Mouse (Mus musculus): Measurements from ENCODE around the gene Podn. TPM values are rescaled to one million over a fixed set of nuclear protein-coding genes. Genes with fewer than 3 reads are reported as not detected.

The Podn gene
- polyA plus RNA-seq, 1 experiment from 2014 or later = 0.42 TPM

GRCm38 (mm10) chr4:108045136-108046107 is 50.8 kb downstream of the Podn start:
- Histone ChIP-seq H3K4me1 (ENCODE audit: control insufficient read depth in 2 of 2, insufficient read depth in 2 of 2, low read length in 2 of 2) (peaks cover 4 to 5% of the 10 kb centered on the region in 2 experiments; a peak in 3 of 4 replicates), H3K9me3 (ENCODE audit: control insufficient read depth, low read length) (no peaks in the 10 kb centered on the region), H3K27ac (replicated peaks in 1 of 2; ENCODE audit: control insufficient read depth in 1 of 2, insufficient read depth in 1 of 2, low read depth in 2 of 2, low read length in 2 of 2) (no peak overlapping the region), H3K4me3 (ENCODE audit: control insufficient read depth in 1 of 2, insufficient read depth in 1 of 2, low read depth in 1 of 2, low read length in 2 of 2) (no peak overlapping the region), H3K27me3 (ENCODE audit: control insufficient read depth, insufficient read depth, low read length) (no peaks in the 10 kb centered on the region), H3K4me2 (ENCODE audit: low read length) (no peak overlapping the region), H3K9ac (ENCODE audit: low read length) (no peak overlapping the region), H3K36me3 (ENCODE audit: control insufficient read depth, insufficient read depth, low read length) (peaks cover 66% of the 10 kb centered on the region)
- ATAC-seq (ENCODE audit: insufficient number of reproducible peaks, insufficient read depth, low FRiP score, low read depth) = no peak
- 57% methylated on average over 19 of the region's 19 CpGs for WGBS

- no peak overlapping the region for H3K4me3 ChIP-seq (ENCODE audit: control insufficient read depth in 1 of 2, insufficient read depth in 1 of 2, low read depth in 1 of 2, low read length in 2 of 2)
- H3K9me3 ChIP-seq (ENCODE audit: control insufficient read depth, low read length) = no peaks in the 10 kb centered on the region
- H3K36me3 ChIP-seq (ENCODE audit: control insufficient read depth, insufficient read depth, low read length) = peaks cover 6% of the 10 kb centered on the region; the same call in 1 of the 2 replicates
- 84% methylated on average over 8 of the region's 8 CpGs for WGBS
- H3K27ac ChIP-seq (replicated peaks in 1 of 2; ENCODE audit: control insufficient read depth in 1 of 2, insufficient read depth in 1 of 2, low read depth in 2 of 2, low read length in 2 of 2) = no peak overlapping the region
- H3K27me3 ChIP-seq (ENCODE audit: control insufficient read depth, insufficient read depth, low read length) = peaks cover 14% of the 10 kb centered on the region
- H3K4me1 ChIP-seq (ENCODE audit: control insufficient read depth in 2 of 2, insufficient read depth in 2 of 2, low read length in 2 of 2) = no peaks in the 10 kb centered on the region
- H3K9ac ChIP-seq (ENCODE audit: low read length) = no peak overlapping the region
- no peak overlapping the region for H3K4me2 ChIP-seq (ENCODE audit: low read length)
- ATAC-seq (ENCODE audit: insufficient number of reproducible peaks, insufficient read depth, low FRiP score, low read depth) = no peak
Observed at GRCm38 (mm10) chr4:108037027-108037426, 59.2 kb downstream of the Podn start.

- 84% methylated on average over 8 of the region's 8 CpGs for WGBS
Observed at GRCm38 (mm10) chr4:108033041-108033764, 63.0 kb downstream of the Podn start.

GRCm38 (mm10) chr4:108032352-108032849 is 63.8 kb downstream of the Podn start:
- Histone ChIP-seq H3K9ac (ENCODE audit: low read length) (peak overlapping the region; percentile 67), H3K4me3 (ENCODE audit: control insufficient read depth in 1 of 2, insufficient read depth in 1 of 2, low read depth in 1 of 2, low read length in 2 of 2) (peak overlapping the region; percentile 44 to 64), H3K4me2 (ENCODE audit: low read length) (peak overlapping the region; percentile 99), H3K27me3 (ENCODE audit: control insufficient read depth, insufficient read depth, low read length) (peaks cover 45% of the 10 kb centered on the region), H3K36me3 (ENCODE audit: control insufficient read depth, insufficient read depth, low read length) (no peaks in the 10 kb centered on the region), H3K4me1 (ENCODE audit: control insufficient read depth in 2 of 2, insufficient read depth in 2 of 2, low read length in 2 of 2) (peaks cover 0 to 5% of the 10 kb centered on the region in 2 experiments; a peak in 1 of 4 replicates), H3K9me3 (ENCODE audit: control insufficient read depth, low read length) (no peaks in the 10 kb centered on the region), H3K27ac (replicated peaks in 1 of 2; ENCODE audit: control insufficient read depth in 1 of 2, insufficient read depth in 1 of 2, low read depth in 2 of 2, low read length in 2 of 2) (no peak overlapping the region)
- ATAC-seq (ENCODE audit: insufficient number of reproducible peaks, insufficient read depth, low FRiP score, low read depth) = no peak
- 47% methylated on average over 11 of the region's 11 CpGs for WGBS

More at GRCm38 (mm10) chr4:108033041-108033764, 63.0 kb downstream of the Podn start:
- no peak overlapping the region for H3K9ac ChIP-seq (ENCODE audit: low read length)
- peaks cover 0 to 5% of the 10 kb centered on the region in 2 experiments; a peak in 1 of 4 replicates for H3K4me1 ChIP-seq (ENCODE audit: control insufficient read depth in 2 of 2, insufficient read depth in 2 of 2, low read length in 2 of 2)
- ATAC-seq (ENCODE audit: insufficient number of reproducible peaks, insufficient read depth, low FRiP score, low read depth) = no peak
- H3K4me2 ChIP-seq (ENCODE audit: low read length) = no peak overlapping the region
- H3K27me3 ChIP-seq (ENCODE audit: control insufficient read depth, insufficient read depth, low read length) = peaks cover 45% of the 10 kb centered on the region
- no peak overlapping the region for H3K4me3 ChIP-seq (ENCODE audit: control insufficient read depth in 1 of 2, insufficient read depth in 1 of 2, low read depth in 1 of 2, low read length in 2 of 2)
- no peaks in the 10 kb centered on the region for H3K36me3 ChIP-seq (ENCODE audit: control insufficient read depth, insufficient read depth, low read length)
- no peak overlapping the region for H3K27ac ChIP-seq (replicated peaks in 1 of 2; ENCODE audit: control insufficient read depth in 1 of 2, insufficient read depth in 1 of 2, low read depth in 2 of 2, low read length in 2 of 2)
- no peaks in the 10 kb centered on the region for H3K9me3 ChIP-seq (ENCODE audit: control insufficient read depth, low read length)

GRCm38 (mm10) chr4:108031502-108032351 is 64.5 kb downstream of the Podn start:
- H3K4me1 ChIP-seq (ENCODE audit: control insufficient read depth in 2 of 2, insufficient read depth in 2 of 2, low read length in 2 of 2) = peaks cover 0 to 5% of the 10 kb centered on the region in 2 experiments; a peak in 1 of 4 replicates
- peak; percentile 4; the same call in 1 of the 2 replicates for ATAC-seq (ENCODE audit: insufficient number of reproducible peaks, insufficient read depth, low FRiP score, low read depth)
- H3K9me3 ChIP-seq (ENCODE audit: control insufficient read depth, low read length) = no peaks in the 10 kb centered on the region
- peaks cover 45% of the 10 kb centered on the region for H3K27me3 ChIP-seq (ENCODE audit: control insufficient read depth, insufficient read depth, low read length)
- peak overlapping the region; percentile 99 for H3K4me2 ChIP-seq (ENCODE audit: low read length)
- H3K27ac ChIP-seq (replicated peaks in 1 of 2; ENCODE audit: control insufficient read depth in 1 of 2, insufficient read depth in 1 of 2, low read depth in 2 of 2, low read length in 2 of 2) = no peak overlapping the region
- H3K9ac ChIP-seq (ENCODE audit: low read length) = peak overlapping the region; percentile 67
- no peaks in the 10 kb centered on the region for H3K36me3 ChIP-seq (ENCODE audit: control insufficient read depth, insufficient read depth, low read length)
- WGBS = 2% methylated on average over 67 of the region's 86 CpGs
- peak overlapping the region; percentile 44 to 64 for H3K4me3 ChIP-seq (ENCODE audit: control insufficient read depth in 1 of 2, insufficient read depth in 1 of 2, low read depth in 1 of 2, low read length in 2 of 2)

- 8% methylated on average over 22 of the region's 22 CpGs for whole genome bisulfite sequencing
- Histone ChIP-seq H3K27me3 (ENCODE audit: control insufficient read depth, insufficient read depth, low read length) (peaks cover 48% of the 10 kb centered on the region), H3K4me2 (ENCODE audit: low read length) (peak overlapping the region; percentile 99), H3K9me3 (ENCODE audit: control insufficient read depth, low read length) (no peaks in the 10 kb centered on the region), H3K4me3 (ENCODE audit: control insufficient read depth in 1 of 2, insufficient read depth in 1 of 2, low read depth in 1 of 2, low read length in 2 of 2) (peak overlapping the region; percentile 44 to 64), H3K36me3 (ENCODE audit: control insufficient read depth, insufficient read depth, low read length) (no peaks in the 10 kb centered on the region), H3K9ac (ENCODE audit: low read length) (peak overlapping the region; percentile 67; the same call in 1 of the 2 replicates), H3K4me1 (ENCODE audit: control insufficient read depth in 2 of 2, insufficient read depth in 2 of 2, low read length in 2 of 2) (peaks cover 0 to 5% of the 10 kb centered on the region in 2 experiments; a peak in 1 of 4 replicates), H3K27ac (replicated peaks in 1 of 2; ENCODE audit: control insufficient read depth in 1 of 2, insufficient read depth in 1 of 2, low read depth in 2 of 2, low read length in 2 of 2) (no peak overlapping the region)
- no peak for ATAC-seq (ENCODE audit: insufficient number of reproducible peaks, insufficient read depth, low FRiP score, low read depth)
Observed at GRCm38 (mm10) chr4:108030888-108031501, 65.2 kb downstream of the Podn start.
